Mouse (Mus musculus) cortical plate, adult 2 months (tissue): ENCODE measurements around the gene Tpi1.

Experiments used
- CTCF ChIP-seq: fragments of 200-500 bp; IDR thresholded peaks from 2 replicates; pipeline ENCODE4 v1.5.1; 2011; ENCODE audit warnings: mild to moderate bottlenecking, control low read depth, low read length; ENCODE audit not compliant: insufficient read depth; ENCODE audit errors: extremely low read depth
- POLR2A ChIP-seq: fragments of 200-500 bp; IDR thresholded peaks from 2 replicates; pipeline ENCODE4 v1.6.1; 2011; ENCODE audit warnings: mild to moderate bottlenecking, low read length, control low read depth; ENCODE audit not compliant: insufficient read depth; ENCODE audit errors: extremely low read depth

GRCm38 (mm10) chr6:124782436-124782835, 31.7 kb downstream of the Tpi1 start:
- TF ChIP-seq CTCF (no peak), POLR2A (no peak)
